Mouse (Mus musculus) macrophage (primary cell): Measurements from ENCODE around the gene Ldhd. TPM values are rescaled to one million over a fixed set of nuclear protein-coding genes. Genes with fewer than 3 reads are reported as not detected.

Experiments used
- H3K27ac ChIP-seq: fragments of 350-480 bp; formaldehyde crosslinking; 2 replicates; pipeline ENCODE4 v1.9.0; 2021
- H3K36me3 ChIP-seq: fragments of 350-480 bp; formaldehyde crosslinking; 2 replicates; pipeline ENCODE4 v1.9.0; 2021; ENCODE audit errors: inconsistent target
- H3K4me3 ChIP-seq: fragments of 350-480 bp; formaldehyde crosslinking; 2 replicates; pipeline ENCODE4 v1.9.0; 2021; ENCODE audit errors: inconsistent target
- H3K79me2 ChIP-seq: fragments of 350-480 bp; formaldehyde crosslinking; 2 replicates; pipeline ENCODE4 v1.9.0; 2021; ENCODE audit errors: inconsistent target
- WGBS: methylation state at CpG from one replicate; pipeline ENCODE4 v1.1.7; 2026; ENCODE audit warnings: inconsistent platforms; ENCODE audit not compliant: missing documents; 5-methylcytosine and 5-hydroxymethylcytosine counted together
- polyA plus RNA-seq: library from polyadenylated mRNA; stranded (reverse); fragments of 250-400 nt; gene quantifications from 3 replicates; pipeline ENCODE4 v1.2.4, GENCODE M21; 2018; ENCODE audit warnings: inconsistent platforms

Ldhd gene
- polyA plus RNA-seq, 1 experiment from 2014 or later = 0.82 TPM

DNA sequence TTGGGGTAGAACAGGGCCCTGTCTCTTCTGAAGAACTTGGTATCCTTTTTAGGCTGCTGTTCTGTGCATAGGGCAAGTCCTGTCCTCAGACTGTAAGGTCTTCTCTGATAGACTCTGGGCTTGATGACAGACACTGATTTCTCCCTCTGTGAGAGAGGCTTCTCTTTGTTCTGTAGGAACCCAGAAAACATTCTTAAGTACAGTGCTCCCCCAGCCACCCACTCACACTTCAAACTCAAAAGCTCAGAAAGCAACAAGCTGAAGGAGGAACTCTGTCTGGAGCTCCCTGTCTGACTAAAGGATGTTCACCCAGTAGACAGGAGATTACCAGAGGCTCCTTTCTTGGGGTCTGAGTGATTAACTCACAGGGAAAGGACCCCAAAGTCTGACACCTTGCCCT lies 53.7 kb downstream of the Ldhd start:
- no peak overlapping the region for H3K4me3 ChIP-seq
- H3K79me2 ChIP-seq = peaks cover 100% of the 10 kb centered on the region
- no peak overlapping the region for H3K27ac ChIP-seq
- H3K36me3 ChIP-seq = no peaks in the 10 kb centered on the region; the same call in 1 of the 2 replicates

DNA sequence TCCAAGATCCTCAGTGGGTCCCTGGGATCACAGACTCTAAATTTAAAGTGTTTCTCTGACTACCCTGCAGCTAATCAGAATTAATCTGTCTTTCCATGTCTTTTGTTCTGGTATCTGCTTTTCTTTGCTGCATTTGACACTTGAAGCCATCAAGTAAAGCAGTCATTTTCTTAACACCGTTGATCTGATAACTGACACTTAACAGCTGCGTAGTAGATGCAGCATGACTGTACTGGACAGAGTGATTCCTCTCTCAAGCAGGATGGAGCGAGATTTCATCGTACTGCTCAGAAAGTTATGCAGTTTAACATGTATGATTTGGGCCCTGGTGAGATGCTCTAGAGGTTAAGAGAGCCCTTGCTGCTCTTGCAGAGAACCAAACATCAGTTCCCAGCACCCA lies 54.7 kb downstream of the Ldhd start:
- H3K27ac ChIP-seq = no peak overlapping the region
- WGBS = 94% methylated on average over 4 of the region's 4 CpGs
- H3K79me2 ChIP-seq = peaks cover 100% of the 10 kb centered on the region
- no peak overlapping the region for H3K4me3 ChIP-seq
- H3K36me3 ChIP-seq = no peaks in the 10 kb centered on the region; the same call in 1 of the 2 replicates

DNA sequence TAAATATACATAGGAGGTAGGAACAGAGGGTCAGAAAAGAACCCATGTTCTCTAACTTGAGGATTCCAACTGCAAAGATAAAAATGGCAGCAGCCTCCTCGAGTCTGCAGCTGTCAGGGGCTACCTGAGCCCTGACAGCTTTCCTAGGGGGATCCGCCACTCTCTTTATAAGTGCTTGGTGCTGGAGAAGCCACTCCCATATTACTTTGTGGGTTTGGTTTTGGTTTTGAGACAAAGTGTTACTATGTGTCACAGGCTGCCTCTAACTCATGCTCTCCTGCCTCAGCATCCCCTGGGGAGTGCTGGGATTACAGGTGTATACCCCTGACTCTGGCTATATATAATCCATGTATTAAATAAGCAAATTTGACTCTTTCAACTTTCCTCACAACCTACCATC lies 56.2 kb downstream of the Ldhd start:
- H3K36me3 ChIP-seq = no peaks in the 10 kb centered on the region; the same call in 1 of the 2 replicates
- H3K79me2 ChIP-seq = peaks cover 100% of the 10 kb centered on the region
- H3K4me3 ChIP-seq = no peak overlapping the region
- whole genome bisulfite sequencing = 83% methylated on average over 2 of the region's 2 CpGs
- no peak overlapping the region for H3K27ac ChIP-seq

Other genes with a start within 250 kb of the Ldhd start
- not detected in 3 replicates for gene Fa2h, start 236.6 kb downstream of the Ldhd start, polyA plus RNA-seq
- gene Wdr59, start 108.3 kb downstream of the Ldhd start, polyA plus RNA-seq = 4.6 to 5.8 TPM (median 5.3 TPM) in 3 replicates
- gene Znrf1, start 94.3 kb downstream of the Ldhd start, polyA plus RNA-seq = 22.5 to 63.8 TPM (median 46.7 TPM) in 3 replicates
- 6.6 to 13.8 TPM (median 6.9 TPM) in 3 replicates for gene Zfp1, start 13.0 kb upstream of the Ldhd start, polyA plus RNA-seq
- not detected in 3 replicates for gene Ctrb1, start 60.6 kb upstream of the Ldhd start, polyA plus RNA-seq
- gene Bcar1, start 113.4 kb upstream of the Ldhd start, polyA plus RNA-seq = 0.06 to 0.35 TPM (median 0.07 TPM) in 3 replicates
- gene Cfdp1, start 223.9 kb upstream of the Ldhd start, polyA plus RNA-seq = 61.2 to 192 TPM (median 103 TPM) in 3 replicates
- gene Tmem170, start 246.4 kb upstream of the Ldhd start, polyA plus RNA-seq = 0.53 to 0.90 TPM (median 0.80 TPM) in 3 replicates